Mouse (Mus musculus) myocyte (in vitro differentiated cells): ENCODE data around the gene Dis3l2. TPM values are rescaled to one million over a fixed set of nuclear protein-coding genes. Genes with fewer than 3 reads are reported as not detected.

Experiments used
- H3K27me3 ChIP-seq: one replicate; pipeline ENCODE4 v1.6.1; 2011; ENCODE audit not compliant: control insufficient read depth, insufficient read depth, insufficient read length
- H3K36me3 ChIP-seq: one replicate; pipeline ENCODE4 v1.6.1; 2011; ENCODE audit not compliant: control insufficient read depth, insufficient read depth
- H3K4me2 ChIP-seq: one replicate; pipeline ENCODE4 v1.6.1; 2011; ENCODE audit warnings: low read depth, control low read depth
- H3K4me3 ChIP-seq: one replicate; pipeline ENCODE4 v1.5.1; 2011; ENCODE audit warnings: mild to moderate bottlenecking, control low read depth, moderate library complexity
- H3K79me2 ChIP-seq: one replicate; pipeline ENCODE4 v1.6.1; 2011; ENCODE audit not compliant: control insufficient read depth, insufficient read depth
- H3ac ChIP-seq: one replicate; pipeline ENCODE4 v1.6.1; 2011; ENCODE audit not compliant: control insufficient read depth, insufficient read length
- CEBPB ChIP-seq: IDR thresholded peaks from 2 replicates; pipeline ENCODE4 v1.6.1; 2011; ENCODE audit warnings: mild to moderate bottlenecking, moderate library complexity; ENCODE audit not compliant: poor library complexity, insufficient read depth, severe bottlenecking
- E2F4 ChIP-seq: IDR thresholded peaks from one replicate; pipeline ENCODE4 v1.6.1; 2011; ENCODE audit warnings: mild to moderate bottlenecking, control low read depth, moderate library complexity; ENCODE audit not compliant: insufficient read depth
- MAX ChIP-seq: IDR thresholded peaks from one replicate; pipeline ENCODE4 v1.6.1; 2011; ENCODE audit warnings: low read depth, mild to moderate bottlenecking, control low read depth
- MYOD1 ChIP-seq, 3 experiments: IDR thresholded peaks; one replicate each; pipeline ENCODE4 v1.6.1; 2011; ENCODE audit warnings: control low read depth in 2 of 3, low read depth in 2 of 3, mild to moderate bottlenecking in 2 of 3, moderate library complexity in 1 of 3; ENCODE audit not compliant: insufficient read length in 2 of 3, control insufficient read depth in 1 of 3
- MYOG ChIP-seq, 3 experiments: IDR thresholded peaks; one replicate each; pipeline ENCODE4 v1.6.1; 2011; ENCODE audit warnings: control low read depth in 2 of 3, low read depth in 2 of 3, mild to moderate bottlenecking in 2 of 3; ENCODE audit not compliant: insufficient read length in 2 of 3, control insufficient read depth in 1 of 3, insufficient read depth in 1 of 3
- POLR2A ChIP-seq: IDR thresholded peaks from one replicate; pipeline ENCODE4 v1.6.1; 2011; ENCODE audit warnings: low read depth, mild to moderate bottlenecking, control low read depth, moderate library complexity; ENCODE audit not compliant: insufficient read length
- POLR2AphosphoS2 ChIP-seq: IDR thresholded peaks from one replicate; pipeline ENCODE4 v1.6.1; 2011; ENCODE audit warnings: low read depth, control low read depth; ENCODE audit not compliant: insufficient read length
- REST ChIP-seq: IDR thresholded peaks from one replicate; pipeline ENCODE4 v1.6.1; 2011; ENCODE audit warnings: mild to moderate bottlenecking, control low read depth, moderate library complexity; ENCODE audit not compliant: insufficient read depth, insufficient read length
- SRF ChIP-seq: IDR thresholded peaks from one replicate; pipeline ENCODE4 v1.6.1; 2011; ENCODE audit warnings: low read depth; ENCODE audit not compliant: control insufficient read depth, insufficient read length
- TCF12 ChIP-seq: IDR thresholded peaks from one replicate; pipeline ENCODE4 v1.6.1; 2011; ENCODE audit warnings: mild to moderate bottlenecking, control low read depth; ENCODE audit not compliant: poor library complexity, insufficient read depth, severe bottlenecking
- TCF3 ChIP-seq: IDR thresholded peaks from one replicate; pipeline ENCODE4 v1.6.1; 2011; ENCODE audit warnings: low read depth, control low read depth; ENCODE audit not compliant: insufficient read length
- USF1 ChIP-seq: IDR thresholded peaks from one replicate; pipeline ENCODE4 v1.6.1; 2011; ENCODE audit warnings: low read depth, mild to moderate bottlenecking, control low read depth, moderate library complexity
- polyA plus RNA-seq: library from polyadenylated mRNA; unstranded; fragments of >200 nt; fragmentation: generic; extraction: Trizol; gene quantifications from one replicate; pipeline ENCODE4 v1.2.1, GENCODE M21; 2012; ENCODE audit warnings: missing spikeins

The Dis3l2 gene
- polyA plus RNA-seq, 1 experiment = 13.7 TPM

DNA sequence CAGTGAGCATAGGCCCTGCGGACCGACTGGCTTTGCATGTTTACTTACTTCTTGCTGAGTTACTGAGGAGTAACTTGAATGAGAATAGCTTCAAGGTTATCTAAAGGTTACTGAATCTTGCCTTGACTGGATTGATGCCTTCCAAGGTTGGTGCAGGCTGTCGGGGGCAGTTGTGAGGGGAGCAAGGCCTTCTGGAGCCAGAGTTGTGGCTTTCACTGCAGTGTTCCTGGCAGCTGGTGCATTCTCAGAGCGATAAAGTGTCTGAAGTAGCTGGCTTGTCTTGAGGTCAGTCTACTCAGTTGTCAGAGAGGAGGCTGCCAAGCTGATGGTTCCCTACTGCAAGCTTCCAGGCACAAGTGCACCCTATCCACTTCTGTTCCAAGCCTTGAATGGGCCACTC, 15.8 kb downstream of the Dis3l2 start:
- H3K4me3 ChIP-seq = no peak overlapping the region
- H3K4me2 ChIP-seq = no peak overlapping the region
- peaks cover 3% of the 10 kb centered on the region for H3K79me2 ChIP-seq
- H3K27me3 ChIP-seq = no peaks in the 10 kb centered on the region
- no peak for TF ChIP-seq TCF12
- TF ChIP-seq E2F4 = no peak
- no peak for TF ChIP-seq POLR2AphosphoS2
- no peak for TF ChIP-seq MAX
- no peak for TF ChIP-seq REST
- no peak for TF ChIP-seq CEBPB
- TF ChIP-seq MYOD1 (IDR thresholded peaks at IDR 0.05; ENCODE audit: control insufficient read depth in 1 of 3, insufficient read length in 2 of 3, low read depth in 2 of 3) = peak in 1 of 3 experiments; percentile 23
- no peak for TF ChIP-seq SRF
- no peak for TF ChIP-seq POLR2A
- no peak for TF ChIP-seq TCF3
- TF ChIP-seq USF1 = no peak
- peak in 1 of 3 experiments; percentile 51 for TF ChIP-seq MYOG (IDR thresholded peaks at IDR 0.05; ENCODE audit: control insufficient read depth in 1 of 3, insufficient read depth in 1 of 3, insufficient read length in 2 of 3, low read depth in 2 of 3)
- no peak overlapping the region for H3ac ChIP-seq
- no peaks in the 10 kb centered on the region for H3K36me3 ChIP-seq

DNA sequence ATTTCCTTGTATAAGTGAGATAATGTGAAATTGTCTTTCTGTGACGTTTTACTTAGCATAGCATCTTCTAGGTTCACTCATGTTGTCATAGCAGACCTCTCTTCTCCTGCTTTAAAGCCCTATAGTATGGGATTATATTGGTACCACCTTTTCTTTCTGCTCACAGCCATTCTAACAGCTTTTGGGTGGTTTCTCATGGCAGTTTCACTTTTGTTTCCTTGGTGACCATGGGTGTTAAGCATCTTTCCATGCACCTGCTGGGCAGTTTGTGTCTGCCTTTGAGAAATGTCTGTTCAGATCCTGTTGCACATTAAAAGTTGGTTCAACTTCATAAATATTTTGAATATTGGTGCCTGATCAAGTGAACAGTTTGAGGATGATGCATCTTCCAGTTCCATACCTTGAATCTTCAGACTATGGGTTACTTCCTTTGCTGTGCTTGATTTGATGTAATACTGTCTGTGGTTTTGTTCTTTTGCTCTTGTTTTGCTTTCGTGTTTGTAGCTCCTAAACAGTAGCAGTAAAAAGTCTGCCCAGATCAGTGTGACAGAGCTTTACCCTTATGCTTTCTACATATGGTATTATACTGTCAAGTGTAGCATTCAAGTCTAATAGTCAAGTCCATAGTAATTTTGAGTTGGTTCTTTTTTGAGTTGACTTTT, 29.7 kb downstream of the Dis3l2 start:
- no peak overlapping the region for H3K4me3 ChIP-seq
- no peaks in the 10 kb centered on the region for H3K79me2 ChIP-seq
- no peak overlapping the region for H3K4me2 ChIP-seq
- no peaks in the 10 kb centered on the region for H3K36me3 ChIP-seq
- no peak overlapping the region for H3ac ChIP-seq
- no peaks in the 10 kb centered on the region for H3K27me3 ChIP-seq
- no peak for TF ChIP-seq TCF12
- TF ChIP-seq TCF3 = no peak
- TF ChIP-seq POLR2AphosphoS2 = no peak
- TF ChIP-seq REST = no peak
- TF ChIP-seq USF1 = no peak
- TF ChIP-seq E2F4 = no peak
- TF ChIP-seq POLR2A = no peak
- TF ChIP-seq SRF = no peak
- no peak for TF ChIP-seq MAX
- no peak for TF ChIP-seq MYOG (IDR thresholded peaks at IDR 0.05; ENCODE audit: control insufficient read depth in 1 of 3, insufficient read depth in 1 of 3, insufficient read length in 2 of 3, low read depth in 2 of 3)
- TF ChIP-seq MYOD1 (IDR thresholded peaks at IDR 0.05; ENCODE audit: control insufficient read depth in 1 of 3, insufficient read length in 2 of 3, low read depth in 2 of 3) = no peak
- no peak for TF ChIP-seq CEBPB

DNA sequence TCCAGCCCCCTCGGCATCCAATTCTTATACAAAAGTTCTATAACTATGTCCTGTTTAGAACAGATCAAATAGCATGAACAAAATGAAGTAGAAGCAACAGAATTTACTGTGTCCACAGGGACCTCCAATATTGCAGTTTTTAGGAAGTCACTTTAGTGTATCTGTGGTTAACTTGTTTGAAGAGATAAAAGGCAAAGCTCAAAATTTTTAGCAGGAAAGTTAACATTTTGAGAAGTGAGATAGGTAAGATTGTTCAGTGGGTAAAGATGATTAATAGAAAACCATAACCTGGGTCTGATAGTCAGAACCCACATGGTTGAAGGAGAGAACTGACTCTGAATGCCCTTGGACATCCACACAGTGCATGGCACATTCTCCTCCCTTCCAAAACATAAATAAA, 32.8 kb downstream of the Dis3l2 start:
- H3K79me2 ChIP-seq = no peaks in the 10 kb centered on the region
- H3ac ChIP-seq = no peak overlapping the region
- TF ChIP-seq E2F4 (no peak), TCF12 (no peak), USF1 (no peak), REST (no peak), MYOG (IDR thresholded peaks at IDR 0.05; ENCODE audit: control insufficient read depth in 1 of 3, insufficient read depth in 1 of 3, insufficient read length in 2 of 3, low read depth in 2 of 3) (no peak), POLR2AphosphoS2 (no peak)
- H3K36me3 ChIP-seq = no peaks in the 10 kb centered on the region
- no peaks in the 10 kb centered on the region for H3K27me3 ChIP-seq
- no peak overlapping the region for H3K4me2 ChIP-seq
- no peak overlapping the region for H3K4me3 ChIP-seq

DNA sequence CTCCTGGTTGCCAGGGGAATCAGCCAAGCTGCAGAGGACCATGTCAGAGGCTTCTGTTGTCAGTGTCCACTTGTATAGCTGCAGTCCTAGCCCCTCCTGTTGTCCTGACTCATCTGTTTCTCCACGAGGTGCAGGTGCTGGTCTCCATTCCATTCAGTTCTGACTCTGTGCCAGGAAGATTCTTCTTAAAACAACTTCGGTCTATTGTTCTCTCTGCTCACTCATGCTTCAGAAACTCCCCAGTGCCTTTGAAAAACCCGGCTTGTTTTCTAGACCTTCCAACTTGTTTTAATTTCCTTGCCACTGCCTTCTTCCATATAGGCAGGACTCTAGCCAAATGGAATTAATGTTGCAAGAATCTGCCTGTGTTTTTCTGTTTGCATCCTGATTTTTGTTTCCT, 39.3 kb downstream of the Dis3l2 start:
- Histone ChIP-seq H3K4me2 (no peak overlapping the region), H3ac (no peak overlapping the region), H3K79me2 (no peaks in the 10 kb centered on the region), H3K4me3 (no peak overlapping the region), H3K36me3 (peaks cover 8% of the 10 kb centered on the region), H3K27me3 (no peaks in the 10 kb centered on the region)
- TF ChIP-seq POLR2AphosphoS2 = no peak
- no peak for TF ChIP-seq POLR2A
- TF ChIP-seq TCF12 = no peak
- TF ChIP-seq E2F4 = no peak
- no peak for TF ChIP-seq TCF3
- no peak for TF ChIP-seq CEBPB
- no peak for TF ChIP-seq SRF
- no peak for TF ChIP-seq REST
- TF ChIP-seq MYOD1 (IDR thresholded peaks at IDR 0.05; ENCODE audit: control insufficient read depth in 1 of 3, insufficient read length in 2 of 3, low read depth in 2 of 3) = no peak
- TF ChIP-seq USF1 = no peak
- no peak for TF ChIP-seq MYOG (IDR thresholded peaks at IDR 0.05; ENCODE audit: control insufficient read depth in 1 of 3, insufficient read depth in 1 of 3, insufficient read length in 2 of 3, low read depth in 2 of 3)
- TF ChIP-seq MAX = no peak

DNA sequence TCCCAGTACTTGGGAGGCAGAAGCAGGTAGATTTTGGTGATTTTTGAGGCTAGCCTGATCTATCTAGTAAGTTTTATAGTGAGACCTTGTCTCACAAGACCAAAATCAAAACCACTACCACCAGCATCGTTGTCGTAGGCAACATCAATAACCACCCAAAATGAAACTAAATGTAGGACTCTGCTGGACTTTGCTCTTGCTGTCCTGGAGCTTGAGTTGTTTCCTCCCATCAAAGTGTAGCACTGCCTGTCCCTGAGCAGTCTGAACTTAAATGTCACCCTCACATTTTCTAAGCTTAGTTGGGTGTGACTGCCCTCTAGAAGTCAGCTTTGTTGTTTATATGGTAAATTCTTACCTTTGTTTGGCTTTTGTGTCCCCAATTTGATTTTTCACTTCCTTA, 43.4 kb downstream of the Dis3l2 start:
- Histone ChIP-seq H3K36me3 (peaks cover 8% of the 10 kb centered on the region), H3K4me3 (no peak overlapping the region)
- TF ChIP-seq E2F4 (no peak), MYOD1 (IDR thresholded peaks at IDR 0.05; ENCODE audit: control insufficient read depth in 1 of 3, insufficient read length in 2 of 3, low read depth in 2 of 3) (no peak), SRF (no peak), TCF3 (no peak), POLR2A (no peak), MAX (no peak), POLR2AphosphoS2 (no peak), REST (no peak), TCF12 (no peak), CEBPB (no peak), USF1 (no peak), MYOG (IDR thresholded peaks at IDR 0.05; ENCODE audit: control insufficient read depth in 1 of 3, insufficient read depth in 1 of 3, insufficient read length in 2 of 3, low read depth in 2 of 3) (no peak)

More for the DNA sequence above, 43.4 kb downstream of the Dis3l2 start:
- Histone ChIP-seq H3K4me2 (no peak overlapping the region), H3K79me2 (no peaks in the 10 kb centered on the region), H3K27me3 (no peaks in the 10 kb centered on the region), H3ac (no peak overlapping the region)
